Mouse (Mus musculus) ovary, adult 2 months (tissue): ENCODE data around the gene Nadk2. TPM values are rescaled to one million over a fixed set of nuclear protein-coding genes. Genes with fewer than 3 reads are reported as not detected.

Source experiments
- polyA plus RNA-seq: library from polyadenylated mRNA; depleted of rRNA; stranded (reverse); fragments of >200 nt; gene quantifications from 2 replicates; pipeline ENCODE4 v1.2.3, GENCODE M21; 2012; rRNA removed

Nadk2 gene
- 18.9 and 22.8 TPM in 2 replicates for polyA plus RNA-seq

GRCm38 (mm10) chr15:9070912-9071555, at the start of gene Nadk2:
Gene Nadk2 (plus strand): TSS chr15:9071260.

GRCm38 (mm10) chr15:9140252-9140680, 69.2 kb downstream of the Nadk2 start, which contains the start of gene Lmbrd2:
Gene Lmbrd2 (plus strand): TSS chr15:9140550.

DNA sequence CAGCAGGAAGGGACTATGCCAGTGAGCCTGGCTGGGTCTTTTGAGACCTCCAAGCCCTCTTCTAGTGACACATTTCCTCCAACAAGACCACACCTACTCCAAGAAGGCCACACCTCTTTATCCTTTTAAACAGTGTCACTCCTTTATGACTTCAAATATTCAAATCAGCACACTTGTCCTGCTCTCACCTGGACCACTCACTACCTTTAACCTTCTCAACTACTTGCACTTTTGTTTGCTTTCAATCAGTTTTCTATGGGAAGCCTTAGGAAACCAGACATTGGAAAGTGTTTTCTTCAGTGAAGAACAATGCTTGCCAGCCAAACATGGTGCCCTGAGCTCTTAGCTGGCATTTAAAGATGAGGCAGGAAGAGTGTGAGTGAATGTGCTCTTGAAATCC, 84.3 kb downstream of the Nadk2 start, which contains the start of gene Skp2:
TSS of gene Skp2 (minus strand) at position 101 of the 400 bp plus-strand sequence.

Other genes with a start within 250 kb of the Nadk2 start
- not detected in 2 replicates for gene Ranbp3l, start 103.3 kb upstream of the Nadk2 start, polyA plus RNA-seq
- gene Lmbrd2, start 69.3 kb downstream of the Nadk2 start, polyA plus RNA-seq = 8.1 and 8.8 TPM in 2 replicates
- 2.3 and 2.5 TPM in 2 replicates for gene Skp2, start 84.2 kb downstream of the Nadk2 start, polyA plus RNA-seq
- gene Ugt3a1, start 205.6 kb downstream of the Nadk2 start, polyA plus RNA-seq = not detected in 2 replicates